ENCODE assay signal across 19 mouse cellular contexts in genomic region chr1:89668635-89669034, GRCm38 (mm10).
A peak's percentile ranks its signal among the peaks of the same experiment; 100 is the strongest.
DNase-seq lines count a peak whose midpoint lies in the region; ATAC-seq and TF ChIP-seq lines count a peak whose summit lies in the region.
"Had no signal": no experiment of that assay in that cellular context is flagged by ENCODE, and none has a peak within 500 bp of the region (broad histone marks: within the 10 kb centered on the region; RNA-seq: fewer than 3 reads in every experiment).

No protein-coding gene starts in this region.

- no peaks in the 10 kb centered on the region for H3K9me3 ChIP-seq in intestine, postnatal 0 days (ENCODE audit: control insufficient read depth)
- H3K9me3 ChIP-seq: hindbrain, embryonic 12.5 days; liver, embryonic 15.5 days; midbrain, embryonic 12.5 days had no signal

- H3K27me3 ChIP-seq in intestine, postnatal 0 days (replicated peaks; ENCODE audit: control insufficient read depth, insufficient read depth, low read length): no peaks in the 10 kb centered on the region
- H3K27me3 ChIP-seq: hindbrain, embryonic 12.5 days; liver, embryonic 15.5 days; midbrain, embryonic 12.5 days; Patski had no signal

- H3K4me2 ChIP-seq in intestine, postnatal 0 days (replicated peaks; ENCODE audit: low read depth): no peak overlapping the region
- H3K4me2 ChIP-seq: heart, embryonic 11.5 days; hindbrain, embryonic 12.5 days; liver, embryonic 15.5 days; midbrain, embryonic 12.5 days had no signal

- no peak for DNase-seq in cerebellum, postnatal 4 days (ENCODE audit: low spot score in 2 of 2)
- DNase-seq in layer of hippocampus, adult 9-11 months: peak; percentile 35
- DNase-seq in layer of hippocampus, adult 8-10 months (ENCODE audit: low spot score in 2 of 2): no peak
- peak; percentile 78 to 88 for DNase-seq in cerebellum, adult 18-20 months
- peak; percentile 75 to 86 for DNase-seq in cerebellum, postnatal 25 days
- DNase-seq in neural tube, embryonic 10.5 days (ENCODE audit: extremely low spot score, low spot score): no peak
- DNase-seq: adrenal gland, adult 8-10 months; heart, postnatal 10 days; kidney, adult 9 months; kidney, postnatal 4 days had no signal

- no peak overlapping the region for H3K9ac ChIP-seq in intestine, postnatal 0 days (ENCODE audit: low read depth, low read length)
- H3K9ac ChIP-seq: hindbrain, embryonic 12.5 days; liver, embryonic 15.5 days; midbrain, embryonic 12.5 days had no signal

- no peak for TF ChIP-seq CTCF in intestine, postnatal 0 days (IDR thresholded peaks at IDR 0.05; ENCODE audit: low read depth)

- peak; percentile 77 for ATAC-seq in cerebellum, adult (ENCODE audit: insufficient number of reproducible peaks, low FRiP score, low TSS enrichment)
- ATAC-seq in intestine, postnatal 0 days: no peak
- ATAC-seq: CD4-positive, CD25-positive, alpha-beta regulatory T cell, adult 4 months; lung, postnatal 0 days; Patski had no signal

- peaks cover 55% of the 10 kb centered on the region for H3K36me3 ChIP-seq in intestine, postnatal 0 days (ENCODE audit: control insufficient read depth, insufficient read depth)

- no peaks in the 10 kb centered on the region for H3K4me1 ChIP-seq in intestine, postnatal 0 days (replicated peaks; ENCODE audit: control insufficient read depth, insufficient read depth, low read length)
- H3K4me1 ChIP-seq: liver, embryonic 15.5 days had no signal

- H3K4me3 ChIP-seq in intestine, postnatal 0 days (ENCODE audit: low read depth, low read length): no peak overlapping the region
- H3K4me3 ChIP-seq: hindbrain, embryonic 12.5 days; liver, embryonic 15.5 days; midbrain, embryonic 12.5 days had no signal

- 75% methylated on average over 9 of the region's 9 CpGs for WGBS in intestine, postnatal 0 days

- no peak overlapping the region for H3K27ac ChIP-seq in intestine, postnatal 0 days (ENCODE audit: low read depth, low read length)
- H3K27ac ChIP-seq: hindbrain, embryonic 12.5 days; liver, embryonic 15.5 days; midbrain, embryonic 12.5 days had no signal

Comparison
In these comparisons a context has a peak if more than half of its experiments do, and no peak if none do; other contexts are left out.
1. DNase-seq: peak in layer of hippocampus, adult 9-11 months (single experiment), cerebellum, adult 18-20 months (2 of 2) and cerebellum, postnatal 25 days (2 of 2); none in cerebellum, postnatal 4 days (0 of 2), layer of hippocampus, adult 8-10 months (0 of 2) and neural tube, embryonic 10.5 days (single experiment).